Mouse (Mus musculus) forebrain, embryonic 12.5 days (tissue): ENCODE data around the gene Top2b. TPM values are rescaled to one million over a fixed set of nuclear protein-coding genes. Genes with fewer than 3 reads are reported as not detected.

Source experiments
- ATAC-seq: fragments of 200-750 bp; cut with Nextera tagmentation; 2 replicates; pipeline ENCODE4 v1.8.0; 2017; ENCODE audit warnings: moderate TSS enrichment; ENCODE audit not compliant: low FRiP score
- H3K27ac ChIP-seq: fragments of 300-500 bp; sonication (generic); 2 replicates; pipeline ENCODE4 v1.5.1; 2016; ENCODE audit warnings: mild to moderate bottlenecking
- H3K27me3 ChIP-seq: fragments of 300-500 bp; sonication (generic); 2 replicates; pipeline ENCODE4 v1.6.1; 2016; ENCODE audit warnings: mild to moderate bottlenecking
- H3K36me3 ChIP-seq: fragments of 300-500 bp; sonication (generic); replicated peaks from 2 replicates; pipeline ENCODE4 v1.6.1; 2016; ENCODE audit warnings: mild to moderate bottlenecking
- H3K4me1 ChIP-seq: fragments of 300-500 bp; sonication (generic); 2 replicates; pipeline ENCODE4 v1.6.1; 2016
- H3K4me2 ChIP-seq: fragments of 300-500 bp; sonication (generic); 2 replicates; pipeline ENCODE4 v1.6.1; 2016; ENCODE audit warnings: mild to moderate bottlenecking, moderate library complexity
- H3K4me3 ChIP-seq: fragments of 300-500 bp; sonication (generic); replicated peaks from 2 replicates; pipeline ENCODE4 v1.5.1; 2016; ENCODE audit warnings: mild to moderate bottlenecking
- H3K9ac ChIP-seq: fragments of 300-500 bp; sonication (generic); 2 replicates; pipeline ENCODE4 v1.6.1; 2016; ENCODE audit warnings: mild to moderate bottlenecking
- H3K9me3 ChIP-seq: fragments of 300-500 bp; sonication (generic); 2 replicates; pipeline ENCODE4 v1.6.1; 2016
- WGBS: fragments of 180-500 bp; shearing (Covaris S2); methylation state at CpG from one replicate; pipeline ENCODE4 v1.1.7; 2016; 5-methylcytosine and 5-hydroxymethylcytosine counted together
- polyA plus RNA-seq: library from polyadenylated mRNA; unstranded; fragments of >200 nt; fragmentation: Nextera tagmentation; extraction: Ambion mirVana; gene quantifications from 2 replicates; pipeline ENCODE4 v1.2.1, GENCODE M21; 2016

Gene Top2b
- polyA plus RNA-seq, 1 experiment from 2014 or later, result 195 TPM

DNA sequence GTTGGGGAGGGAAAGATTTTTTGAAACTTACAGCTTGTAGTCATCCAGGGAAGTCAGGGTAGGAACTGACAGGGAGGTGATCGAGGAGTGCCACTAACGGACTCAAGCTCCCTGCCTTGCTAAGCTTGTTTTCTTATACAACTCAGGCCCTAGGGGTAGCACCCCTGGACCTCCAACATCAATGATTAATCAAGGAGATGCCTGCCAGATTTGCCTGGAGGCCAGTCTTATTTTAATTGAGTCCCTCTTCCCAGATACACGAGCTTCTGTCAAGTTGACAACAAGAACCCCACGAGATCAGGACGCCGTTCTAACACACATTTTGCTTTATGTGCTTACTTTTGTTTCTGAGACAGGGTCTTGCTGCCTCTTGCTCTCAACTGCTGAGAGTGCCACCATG, 115.6 kb downstream of the Top2b start:
- Histone ChIP-seq H3K4me2 (no peak overlapping the region), H3K4me3 (no peak overlapping the region), H3K36me3 (no peaks in the 10 kb centered on the region), H3K9ac (no peak overlapping the region), H3K27me3 (no peaks in the 10 kb centered on the region), H3K27ac (no peak overlapping the region), H3K4me1 (peaks cover 4% of the 10 kb centered on the region; the same call in 1 of the 2 replicates), H3K9me3 (no peaks in the 10 kb centered on the region)
- 71% methylated on average over 6 of the region's 6 CpGs for WGBS
- ATAC-seq, result no peak

DNA sequence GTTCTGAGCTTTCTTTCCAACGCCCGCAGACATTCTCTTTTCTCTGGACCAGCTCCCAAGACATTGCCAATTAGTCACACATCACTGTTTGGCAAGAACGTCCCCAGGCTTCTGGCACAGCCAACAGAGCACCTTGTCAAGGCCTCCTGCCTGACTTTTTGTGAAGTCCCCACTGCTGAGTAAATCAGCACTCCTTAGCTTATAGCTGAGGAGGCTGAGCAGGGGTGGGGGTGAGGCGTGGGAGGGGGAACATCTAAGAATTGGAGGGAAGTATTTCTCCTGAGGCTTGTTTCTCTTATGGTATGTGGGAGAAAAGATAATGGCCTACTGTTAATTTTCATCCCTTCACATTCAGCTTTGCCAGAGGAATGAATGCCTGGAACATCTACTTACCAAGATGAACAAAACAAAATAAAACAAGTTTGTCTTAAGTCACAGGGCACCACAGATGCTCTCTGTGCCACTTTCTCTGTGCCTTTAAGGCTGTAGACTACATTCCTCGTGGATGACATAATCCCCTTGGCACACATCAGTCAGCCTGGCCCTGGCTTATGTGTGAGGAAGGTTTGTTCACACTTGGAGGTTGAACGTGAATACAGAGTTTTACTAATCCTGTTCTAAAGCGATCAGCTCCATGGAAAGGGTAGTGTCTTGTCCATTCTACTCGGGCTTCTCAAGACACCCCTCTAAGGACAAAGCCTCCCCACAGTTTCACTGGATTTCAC, 118.8 kb downstream of the Top2b start:
- Histone ChIP-seq H3K27me3 (no peaks in the 10 kb centered on the region), H3K4me3 (no peak overlapping the region), H3K36me3 (no peaks in the 10 kb centered on the region), H3K4me1 (peaks cover 4% of the 10 kb centered on the region; the same call in 1 of the 2 replicates), H3K27ac (no peak overlapping the region), H3K4me2 (no peak overlapping the region), H3K9ac (no peak overlapping the region), H3K9me3 (no peaks in the 10 kb centered on the region)
- WGBS, result 46% methylated on average over 8 of the region's 8 CpGs
- no peak; the same call in 1 of the 2 replicates for ATAC-seq

Other genes starting within 250 kb of the Top2b start
- gene Ngly1, start 115.9 kb upstream of the Top2b start, polyA plus RNA-seq, result 26.9 and 29.2 TPM in 2 replicates
- 1.7 and 2.3 TPM in 2 replicates for gene Oxsm, start 115.4 kb upstream of the Top2b start, polyA plus RNA-seq